23 mouse cellular contexts compared by ENCODE assay signal in genomic region chr9:50911861-50912515, GRCm38 (mm10).
"Had no signal": no experiment of that assay in that cellular context is flagged by ENCODE, and none has a peak within 500 bp of the region (broad histone marks: within the 10 kb centered on the region; RNA-seq: fewer than 3 reads in every experiment).

No protein-coding gene starts in this region.

- H3K27ac ChIP-seq: kidney, postnatal 0 days; left cerebral cortex, adult 2 months; limb, embryonic 10.5 days; limb, embryonic 13.5 days; liver, embryonic 12.5 days; liver, embryonic 15.5 days; macrophage; midbrain, embryonic 12.5 days; midbrain, embryonic 15.5 days; neural tube, embryonic 12.5 days; neural tube, embryonic 15.5 days; stomach, postnatal 0 days had no signal

- ATAC-seq: liver, embryonic 12.5 days; midbrain, embryonic 15.5 days had no signal

- H3K4me3 ChIP-seq: left cerebral cortex, adult 2 months; limb, embryonic 10.5 days; limb, embryonic 13.5 days; liver, embryonic 12.5 days; liver, embryonic 15.5 days; midbrain, embryonic 12.5 days; midbrain, embryonic 15.5 days; neural tube, embryonic 12.5 days; neural tube, embryonic 15.5 days had no signal

- H3K36me3 ChIP-seq: midbrain, embryonic 12.5 days; midbrain, embryonic 15.5 days; neural tube, embryonic 12.5 days had no signal

- H3K9ac ChIP-seq: limb, embryonic 13.5 days; liver, embryonic 12.5 days; liver, embryonic 15.5 days; midbrain, embryonic 12.5 days; midbrain, embryonic 15.5 days; neural tube, embryonic 12.5 days; neural tube, embryonic 15.5 days had no signal

- H3K9me3 ChIP-seq: limb, embryonic 10.5 days; limb, embryonic 13.5 days; liver, embryonic 12.5 days; liver, embryonic 15.5 days; midbrain, embryonic 12.5 days; midbrain, embryonic 15.5 days; neural tube, embryonic 12.5 days; neural tube, embryonic 15.5 days had no signal

- DNase-seq: kidney, adult 8-10 months; kidney, postnatal 36 days; layer of hippocampus, postnatal 36 days; liver; lung, adult 18-20 months; right cerebral cortex, adult 18-20 months; right cerebral cortex, postnatal 14 days; right cerebral cortex, postnatal 4 days; thymus, adult 2 months; thymus, postnatal 14 days; thymus, postnatal 4 days had no signal

- H3K4me1 ChIP-seq: limb, embryonic 10.5 days; limb, embryonic 13.5 days; liver, embryonic 12.5 days; liver, embryonic 15.5 days; midbrain, embryonic 12.5 days; midbrain, embryonic 15.5 days; neural tube, embryonic 12.5 days; neural tube, embryonic 15.5 days had no signal

- H3K27me3 ChIP-seq: limb, embryonic 13.5 days; liver, embryonic 12.5 days; liver, embryonic 15.5 days; midbrain, embryonic 12.5 days; midbrain, embryonic 15.5 days; neural tube, embryonic 12.5 days; neural tube, embryonic 15.5 days had no signal

- H3K4me2 ChIP-seq: limb, embryonic 13.5 days; liver, embryonic 12.5 days; liver, embryonic 15.5 days; midbrain, embryonic 12.5 days; midbrain, embryonic 15.5 days; neural tube, embryonic 12.5 days; neural tube, embryonic 15.5 days had no signal
